Mouse (Mus musculus) monocyte, adult 2 months (primary cell): ENCODE data around the gene Map2k5.

ENCODE experiments used
- DNase-seq, 2 experiments: peaks; one replicate each; pipeline ENCODE4 v3.0.0; 2022; ENCODE audit warnings: low spot score in 2 of 2, low read depth in 1 of 2

Map2k5 gene

DNA sequence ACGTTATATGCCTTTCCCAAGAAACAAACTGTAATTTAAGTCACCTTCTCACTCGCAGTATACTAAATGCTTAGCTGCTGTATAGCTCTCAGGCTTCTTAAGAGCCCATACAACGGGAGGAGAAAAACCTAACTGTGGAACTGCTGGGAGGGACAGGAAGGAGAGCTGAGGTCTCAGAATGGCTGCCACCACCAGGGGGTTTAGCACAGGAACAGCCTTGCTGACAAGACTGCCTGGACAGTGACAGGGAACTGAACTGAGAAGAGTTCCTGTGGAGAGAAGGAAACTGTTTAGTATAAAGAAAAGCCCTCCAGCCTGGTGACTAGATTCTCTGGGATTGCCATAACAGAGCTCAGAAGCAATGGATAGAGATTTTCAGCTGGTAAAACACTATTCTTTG, 35.9 kb downstream of the Map2k5 start:
- no peak for DNase-seq

DNA sequence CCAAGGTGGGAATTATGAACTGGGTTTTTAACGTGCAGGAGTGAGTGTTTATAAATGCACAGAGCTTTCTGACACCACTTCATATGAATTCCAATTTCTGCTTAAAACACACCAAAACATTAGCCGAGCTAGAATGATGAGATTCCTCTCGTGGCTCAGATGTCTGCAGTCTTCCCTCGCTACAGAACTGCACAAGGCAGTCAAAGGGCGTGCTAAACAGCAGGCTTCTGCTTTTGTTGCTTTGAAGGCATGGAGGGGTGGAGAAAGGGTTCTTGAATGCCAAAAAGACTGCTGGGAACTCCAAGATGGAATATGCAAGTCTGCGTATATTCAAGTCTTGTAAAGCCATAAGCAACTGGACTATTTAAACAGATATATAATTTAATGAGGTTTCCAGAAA, 38.4 kb downstream of the Map2k5 start:
- no peak for DNase-seq

DNA sequence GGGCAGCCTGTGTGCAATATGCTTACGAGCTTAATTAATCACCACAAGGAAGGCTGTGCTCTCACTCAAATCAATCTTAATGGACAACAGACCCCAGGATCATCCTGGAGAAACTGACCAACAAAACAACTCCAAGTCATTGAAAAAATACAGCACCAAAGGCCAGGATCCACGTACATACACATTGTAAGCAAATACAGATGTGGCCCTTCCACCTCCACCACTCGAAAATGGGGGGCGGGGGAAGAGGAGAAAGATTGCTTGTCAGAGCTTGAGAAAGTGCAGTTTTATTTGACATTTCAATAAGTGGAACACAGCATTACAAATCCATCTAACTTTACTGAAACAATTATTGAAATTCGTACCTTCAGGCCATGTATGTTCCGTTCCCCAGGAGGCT, 39.0 kb downstream of the Map2k5 start:
- no peak for DNase-seq

DNA sequence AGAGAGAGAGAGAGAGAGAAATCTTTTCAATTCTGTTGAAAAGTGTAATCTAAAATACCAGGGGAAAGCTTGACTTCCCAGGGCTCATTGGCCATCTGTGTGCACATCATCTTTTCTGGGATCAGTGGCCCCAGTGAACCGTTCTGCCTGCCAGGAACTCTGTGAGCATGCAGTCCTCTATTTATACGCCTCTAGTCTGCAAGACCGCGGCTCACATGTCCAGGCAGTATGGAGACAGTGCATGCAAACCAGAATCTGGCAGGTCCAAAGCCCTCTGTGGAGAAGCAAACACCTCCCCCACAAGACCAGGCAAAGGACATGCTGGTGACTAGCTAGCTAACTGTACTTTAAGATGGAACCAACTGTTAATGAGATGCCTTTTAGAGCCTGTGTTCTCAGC, 41.9 kb downstream of the Map2k5 start:
- no peak for DNase-seq

DNA sequence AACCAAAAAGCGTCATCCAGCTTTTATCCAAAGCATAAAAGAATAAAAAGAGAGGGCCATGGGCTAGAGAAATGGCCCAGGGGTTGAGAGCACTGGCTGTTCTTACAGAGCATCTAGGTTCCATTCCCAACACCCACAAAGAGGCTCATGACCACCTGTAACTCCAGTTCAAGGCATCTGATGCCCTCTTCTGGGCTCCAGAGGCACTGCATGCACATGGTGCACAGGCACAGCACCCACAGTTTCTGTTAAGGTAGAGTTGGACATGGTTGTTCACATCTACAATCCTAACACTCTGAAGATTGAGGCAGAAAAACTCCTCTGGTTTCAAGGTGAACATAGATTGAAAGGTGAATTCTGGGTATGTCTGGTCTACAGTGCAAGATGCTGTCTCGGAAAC, 44.6 kb downstream of the Map2k5 start:
- DNase-seq: no peak

DNA sequence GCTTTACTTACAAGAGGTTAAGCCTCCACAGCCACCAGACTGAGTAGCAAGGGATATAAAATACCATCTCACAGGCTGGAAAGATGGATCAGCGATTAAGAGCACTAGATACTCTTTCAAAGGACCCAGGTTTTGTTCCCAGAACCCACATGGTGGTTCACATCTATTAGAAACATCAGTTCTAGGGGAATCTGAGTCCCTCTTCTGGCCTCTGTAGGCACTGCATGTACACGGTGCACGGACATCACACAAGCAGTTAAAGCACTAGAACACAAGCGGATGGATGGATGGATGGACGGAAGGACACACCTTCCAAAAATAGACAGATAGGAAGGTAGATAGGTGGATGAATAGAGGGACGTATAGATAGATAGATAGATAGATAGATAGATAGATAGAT, 46.5 kb downstream of the Map2k5 start:
- no peak for DNase-seq

DNA sequence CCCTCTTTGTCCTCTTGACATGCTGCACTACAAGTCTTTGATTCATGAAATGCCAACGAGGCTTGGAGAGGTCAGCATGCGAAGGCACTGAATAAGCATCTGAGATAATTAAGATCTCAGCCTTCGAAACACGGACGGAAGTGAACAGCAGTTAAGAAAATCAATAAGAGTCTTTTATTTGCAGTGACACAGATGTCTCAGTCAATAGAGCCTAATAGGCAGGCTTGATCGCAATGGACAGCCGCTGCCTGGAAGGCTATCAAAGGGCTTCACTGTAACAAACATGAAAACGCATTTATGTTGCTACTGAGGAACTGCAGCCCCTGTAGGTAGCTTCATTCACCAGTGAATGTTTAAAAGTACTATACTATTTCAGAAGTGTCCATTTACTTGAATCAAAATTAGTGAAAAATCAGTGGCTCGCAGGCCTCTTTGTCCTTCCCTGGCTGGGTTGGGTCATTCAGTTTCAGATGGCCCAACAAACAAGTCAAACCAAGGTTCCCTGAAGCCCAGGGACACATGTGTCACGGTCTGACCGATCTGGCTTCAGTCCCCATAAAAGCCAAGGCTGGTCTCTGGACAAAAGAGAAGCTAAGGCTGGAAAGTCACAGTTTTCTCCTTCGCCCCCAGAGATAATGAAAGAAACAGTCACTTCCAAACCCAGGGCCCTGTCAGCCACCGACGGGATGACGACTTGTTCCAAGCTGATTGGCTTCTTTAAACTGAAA, 48.6 kb downstream of the Map2k5 start:
- DNase-seq: no peak

DNA sequence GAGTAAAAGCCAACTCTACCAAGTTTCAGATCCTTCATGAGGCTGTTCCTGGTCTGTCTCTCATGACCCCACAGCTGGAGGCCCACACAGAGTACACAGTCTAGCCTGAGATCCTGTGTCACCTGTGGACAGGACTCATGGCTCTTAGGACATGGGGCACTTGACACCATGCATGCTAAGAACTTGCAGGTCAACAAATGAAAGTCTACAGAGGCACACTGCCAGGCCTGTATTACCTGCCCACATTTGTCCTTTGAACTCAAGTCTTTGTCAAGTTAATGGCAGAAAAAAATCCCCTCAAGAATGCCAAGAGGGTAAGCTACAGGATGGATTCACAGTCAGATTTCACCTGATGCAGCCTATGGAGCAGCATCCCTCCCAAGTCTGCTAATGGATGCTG, 62.5 kb downstream of the Map2k5 start:
- DNase-seq: no peak

DNA sequence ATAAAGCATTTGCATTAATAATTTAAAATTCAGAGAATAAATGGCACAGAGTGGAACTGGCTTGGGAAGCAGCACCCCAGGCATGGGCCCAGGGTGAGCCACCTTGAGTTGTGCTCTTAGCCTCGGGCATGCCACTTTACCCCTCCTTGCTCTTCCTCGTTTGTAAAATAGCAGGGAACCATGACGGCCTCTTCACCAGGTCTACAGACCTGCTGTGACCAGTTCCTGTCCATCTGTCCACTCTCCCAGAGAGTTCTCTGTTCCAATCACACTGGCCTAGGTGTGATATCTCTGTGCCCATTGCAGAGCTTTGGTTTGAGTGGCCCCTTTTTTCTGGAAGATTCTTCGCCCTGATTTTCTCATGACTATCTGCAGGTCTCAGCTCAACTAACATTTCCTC, 63.6 kb downstream of the Map2k5 start:
- no peak for DNase-seq

DNA sequence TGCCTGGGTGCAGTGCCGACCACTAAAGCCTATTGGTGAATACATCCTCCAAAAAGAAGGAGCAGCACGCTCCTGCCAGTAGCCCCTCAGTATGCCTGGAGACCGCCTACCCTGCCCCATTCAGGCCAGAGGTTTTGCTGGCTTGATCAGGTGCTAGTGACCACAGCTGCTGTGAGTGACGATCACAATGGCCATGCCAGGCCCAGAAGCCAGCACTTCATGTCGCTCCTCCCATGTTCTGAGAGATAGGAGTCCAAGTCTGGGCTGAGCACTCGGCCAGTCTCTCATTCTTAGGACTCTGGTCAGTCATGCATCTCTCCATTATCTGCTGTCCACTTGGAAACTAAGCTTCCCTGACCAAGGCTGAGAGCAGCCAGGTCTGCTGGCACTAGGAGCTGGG, 67.7 kb downstream of the Map2k5 start:
- no peak for DNase-seq

DNA sequence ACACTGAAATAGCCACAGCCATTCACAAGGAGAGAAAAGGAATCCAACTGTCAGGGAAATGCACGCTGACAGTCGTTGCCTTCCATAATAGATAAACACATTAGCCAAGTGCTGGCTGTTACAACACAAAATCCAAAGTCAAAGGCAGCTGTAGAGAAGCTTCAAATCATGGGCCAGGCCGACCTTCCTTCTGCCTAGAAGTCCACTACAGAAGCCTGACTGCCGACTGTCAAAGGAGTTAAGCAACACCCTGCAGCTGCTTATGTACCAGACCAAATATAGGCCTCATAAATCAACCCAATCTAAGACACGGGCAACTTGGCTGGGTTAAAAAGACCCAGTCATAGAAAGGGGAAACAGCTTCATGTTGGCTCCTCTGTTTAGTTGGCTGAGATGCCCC, 68.7 kb downstream of the Map2k5 start:
- DNase-seq: no peak

DNA sequence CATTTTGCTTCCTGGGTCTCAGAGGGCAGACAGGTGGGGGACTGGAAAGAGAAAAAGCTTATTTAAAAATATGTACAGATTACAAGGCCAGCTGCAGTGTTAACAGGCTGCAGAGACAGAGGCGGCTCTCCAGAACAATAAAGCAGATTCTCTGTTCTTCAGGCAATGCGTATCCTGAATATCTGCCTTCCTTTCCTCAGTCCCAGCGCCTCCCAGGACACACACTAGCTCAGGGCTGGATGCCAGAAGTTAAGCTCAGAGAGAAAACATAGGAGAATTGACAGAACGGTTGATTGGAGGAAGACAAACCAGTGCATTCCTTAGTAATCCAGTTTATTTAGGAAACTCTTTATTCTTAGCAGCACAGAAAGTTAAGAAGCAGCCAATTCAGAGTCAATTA, 69.3 kb downstream of the Map2k5 start:
- DNase-seq: no peak

DNA sequence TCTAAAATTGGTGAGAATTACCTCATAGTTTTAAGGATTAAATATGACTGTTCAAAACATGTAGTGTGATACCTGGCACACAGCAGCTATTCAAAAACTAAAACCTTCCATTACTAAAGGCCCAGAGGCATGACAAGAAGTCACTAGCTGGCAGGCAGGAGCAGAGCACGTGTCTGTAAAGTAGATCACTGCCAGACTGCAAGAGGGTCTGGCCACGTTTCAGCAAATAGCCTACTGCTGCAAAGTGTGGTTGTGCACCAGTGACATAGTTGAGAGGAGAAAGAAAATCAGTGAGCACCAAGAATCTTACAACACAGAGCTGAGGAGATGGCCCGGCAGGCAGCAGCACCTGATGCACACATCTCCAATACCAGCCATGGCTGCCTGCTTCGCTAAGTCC, 75.2 kb downstream of the Map2k5 start:
- no peak for DNase-seq

DNA sequence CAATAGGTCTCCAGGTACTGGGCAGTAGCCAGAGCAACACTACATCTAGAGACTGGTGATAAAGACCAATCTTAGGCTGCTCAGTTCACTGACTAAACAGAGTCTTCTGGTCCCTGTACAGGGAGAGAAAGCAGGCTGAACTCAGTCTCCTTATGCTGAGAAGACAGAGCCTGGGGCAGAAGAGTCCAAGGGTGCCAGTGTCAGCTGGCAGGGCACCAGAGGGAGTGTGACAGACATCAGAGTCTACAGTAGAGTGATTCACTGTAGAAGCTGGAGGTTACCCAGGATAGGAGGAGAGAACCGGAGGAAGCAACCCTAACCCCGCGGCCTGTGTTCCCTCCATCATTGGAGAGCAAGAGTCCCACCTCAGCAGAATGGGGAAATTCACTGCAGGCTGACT, 79.0 kb downstream of the Map2k5 start:
- DNase-seq: no peak

DNA sequence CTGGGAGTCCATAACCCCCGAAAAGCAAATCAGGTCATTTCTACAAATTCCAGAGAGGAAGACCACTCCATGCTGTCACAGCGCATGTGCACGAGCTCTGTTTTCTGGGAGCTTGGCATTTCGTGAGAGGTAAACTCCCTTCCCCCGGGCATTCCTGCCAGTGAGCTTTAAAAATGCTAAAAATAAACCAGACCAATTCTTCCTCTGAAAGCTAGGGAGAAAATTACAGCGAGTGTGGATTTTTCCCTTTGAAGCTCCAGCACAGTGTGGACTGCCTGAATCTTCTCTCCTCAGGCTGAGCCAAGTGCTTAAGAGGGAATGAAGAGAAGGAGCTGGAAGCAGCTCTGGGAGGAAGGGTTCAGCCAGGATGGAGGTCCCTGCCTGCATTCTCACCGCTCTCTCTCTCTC, 82.1 kb downstream of the Map2k5 start:
- no peak for DNase-seq

DNA sequence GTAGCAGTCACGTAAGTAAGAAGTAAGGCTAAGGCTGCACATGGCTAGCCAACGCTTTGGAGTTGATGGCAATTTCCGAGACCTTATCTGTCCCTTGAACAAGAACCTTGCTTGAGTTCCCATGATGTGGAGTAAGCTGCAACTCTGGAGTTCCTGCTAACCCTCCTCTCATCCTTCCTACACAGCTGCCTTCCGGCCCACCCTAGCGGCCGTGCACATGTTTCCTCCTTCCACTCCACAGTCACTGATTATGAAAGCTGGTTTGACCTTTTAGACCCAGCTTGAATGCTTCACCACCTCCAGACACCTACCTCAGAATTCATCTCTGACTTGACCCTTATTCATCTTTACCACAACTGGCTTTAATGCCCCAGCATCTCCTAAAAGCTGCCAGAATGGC, 82.9 kb downstream of the Map2k5 start:
- DNase-seq: no peak

DNA sequence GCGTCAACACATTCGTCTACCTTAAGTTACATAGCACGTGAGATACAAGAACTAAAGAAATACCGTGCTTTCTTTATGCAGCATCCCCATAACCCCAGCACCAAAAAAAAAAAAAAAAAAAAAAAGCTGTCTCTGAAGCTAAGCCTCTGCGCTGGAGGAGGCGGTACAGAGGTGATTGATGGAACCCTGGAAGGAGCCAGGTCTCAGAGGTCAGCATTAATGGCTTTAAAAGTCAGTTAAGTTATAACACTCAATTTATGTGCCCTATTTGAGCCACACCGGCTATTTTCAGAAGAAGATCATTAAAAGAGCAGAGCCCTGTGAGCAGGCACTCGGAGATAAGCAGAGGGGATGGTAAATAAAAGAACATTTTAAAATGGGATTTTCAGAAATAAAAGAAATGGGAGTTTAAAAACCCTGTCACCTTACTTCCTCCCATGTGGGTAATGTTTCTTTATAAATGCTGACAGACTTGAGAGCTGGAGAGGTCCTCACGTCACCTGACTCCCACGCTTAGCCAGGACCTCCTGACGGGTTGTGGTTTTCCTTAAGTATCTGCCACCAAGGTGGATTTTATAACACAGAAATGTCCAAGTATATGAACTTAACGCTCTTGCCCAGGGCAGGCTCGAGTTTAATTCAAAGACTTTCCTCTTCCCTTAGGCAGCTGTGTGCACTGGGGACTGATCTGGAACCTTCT, 83.8 kb downstream of the Map2k5 start:
- no peak for DNase-seq

DNA sequence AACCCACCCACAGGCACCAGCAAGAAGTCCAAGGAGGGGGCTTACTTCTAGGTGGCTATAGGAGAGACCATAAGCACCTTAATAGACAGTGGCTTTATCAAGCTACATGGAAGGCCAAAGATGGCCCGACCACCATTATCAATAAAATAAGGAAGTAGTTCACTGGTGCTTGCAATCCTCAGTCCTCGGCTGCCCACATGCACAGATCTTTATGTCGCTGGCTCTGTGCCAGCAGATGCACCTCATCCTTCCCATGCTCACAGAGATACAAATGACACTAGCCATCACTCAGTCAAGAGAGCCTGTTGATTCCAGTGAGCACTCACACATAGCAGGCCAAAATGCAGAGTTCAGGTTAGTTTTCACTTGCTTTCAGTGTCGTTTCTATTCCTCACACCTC, 89.0 kb downstream of the Map2k5 start:
- no peak for DNase-seq

DNA sequence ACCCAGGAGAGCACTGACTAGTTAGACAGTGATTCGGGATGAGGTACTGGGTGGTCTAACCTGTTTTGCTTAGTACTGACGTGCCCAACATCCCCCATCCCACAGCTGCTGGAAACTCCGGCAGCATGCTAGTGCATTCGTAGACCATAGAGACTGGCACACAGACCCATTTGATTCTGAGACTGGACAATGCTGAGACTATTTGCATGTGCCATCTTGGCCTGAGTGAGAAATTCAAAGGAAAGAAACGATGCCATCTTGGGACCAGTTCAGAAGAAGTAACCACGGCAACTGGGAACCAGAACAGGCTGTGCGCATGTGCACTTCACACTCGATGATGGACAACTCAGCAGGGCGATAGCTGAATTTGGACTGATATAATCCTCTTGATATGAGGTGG, 93.3 kb downstream of the Map2k5 start:
- DNase-seq: no peak

DNA sequence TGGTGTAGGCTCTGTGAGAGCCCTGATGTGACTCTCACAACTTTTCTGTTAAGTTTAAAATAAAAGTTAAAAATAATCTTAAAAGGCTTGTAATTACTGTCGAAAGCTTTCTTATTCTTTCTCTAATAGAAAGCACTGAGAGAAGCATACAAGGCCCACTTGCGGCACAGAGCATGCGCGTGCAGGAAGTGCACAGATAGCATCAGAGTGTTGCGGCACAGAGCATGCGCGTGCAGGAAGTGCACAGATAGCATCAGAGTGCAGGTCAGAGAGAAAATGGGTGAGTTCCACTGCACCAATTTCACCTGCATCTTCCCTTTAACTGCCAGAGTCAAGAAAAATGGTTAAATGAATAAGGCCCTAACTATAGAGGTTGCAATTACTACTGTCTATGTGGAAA, 95.7 kb downstream of the Map2k5 start:
- DNase-seq: no peak

DNA sequence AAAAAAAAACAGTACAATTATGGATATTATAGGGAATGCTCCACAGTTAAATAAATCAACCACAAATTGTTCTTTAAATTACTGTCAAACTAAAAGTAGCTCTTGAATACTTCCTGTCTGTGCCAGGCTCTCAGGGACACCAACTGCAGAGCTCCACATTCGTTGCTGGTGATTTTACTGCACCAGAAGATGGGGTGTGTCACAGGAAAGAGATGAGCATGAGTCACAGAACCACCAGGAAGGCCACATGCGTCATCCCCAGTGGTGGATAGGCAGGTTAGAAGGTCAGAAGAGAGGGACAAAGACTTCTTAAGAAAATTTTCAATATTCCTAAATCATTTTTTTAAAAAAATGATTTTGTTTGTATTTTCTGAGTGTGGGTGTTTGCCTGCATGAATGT, 96.6 kb downstream of the Map2k5 start:
- DNase-seq: no peak

DNA sequence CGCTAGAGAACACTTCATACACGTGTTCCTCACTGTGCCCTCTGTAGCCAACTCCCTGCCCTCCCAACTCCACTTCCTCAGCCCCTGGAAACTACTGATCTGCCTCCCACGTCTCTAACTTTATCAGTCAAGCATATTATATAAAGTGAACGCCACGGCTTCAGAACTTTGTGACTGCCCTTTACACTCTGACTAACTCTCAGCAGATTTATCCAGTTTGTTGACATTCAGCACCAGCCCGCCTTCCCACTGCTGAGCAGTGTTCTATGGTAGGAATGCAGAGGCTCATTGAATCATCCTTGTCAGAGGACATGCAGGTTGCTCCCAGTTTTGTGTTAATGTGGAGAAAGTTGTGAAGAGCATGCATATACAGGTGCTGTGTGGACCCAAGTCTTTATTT, 103.9 kb downstream of the Map2k5 start:
- no peak for DNase-seq

DNA sequence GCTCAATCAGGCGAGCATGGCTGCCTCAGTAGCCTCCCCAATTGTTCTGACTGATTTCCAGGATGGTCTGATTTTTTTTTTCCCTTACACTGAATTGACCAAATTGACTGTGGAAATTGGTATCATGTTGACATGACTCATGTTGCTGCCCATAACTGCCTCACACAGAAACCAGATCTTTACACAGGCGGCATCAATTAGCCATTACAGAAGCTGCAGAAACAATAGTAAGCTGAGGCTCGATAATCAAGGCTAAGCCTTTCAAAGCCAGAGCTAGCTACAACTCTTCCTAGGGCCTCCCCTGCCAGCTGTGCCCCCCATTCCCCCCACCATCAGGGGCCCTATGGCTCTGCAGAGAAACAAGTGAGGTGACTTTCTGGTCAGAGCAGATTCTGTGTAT, 107.9 kb downstream of the Map2k5 start:
- no peak for DNase-seq
